In genomic region chr16:24487782-24488241, GRCm38 (mm10) we compare ENCODE assay signal across 8 mouse cellular contexts.
DNase-seq lines count a peak whose midpoint lies in the region; ATAC-seq and TF ChIP-seq lines count a peak whose summit lies in the region.

No protein-coding gene starts in this region.

- TF ChIP-seq POLR2A in cerebellum, adult 2 months (IDR thresholded peaks at IDR 0.05; ENCODE audit: borderline replicate concordance, insufficient read depth, low read length), result no peak

- peaks cover 8% of the 10 kb centered on the region; the same call in 1 of the 2 replicates for H3K36me3 ChIP-seq in heart, embryonic 12.5 days

- H3K4me2 ChIP-seq in heart, embryonic 12.5 days, result peak overlapping the region; percentile 31; the same call in 1 of the 2 replicates

- peak; percentile 54; the same call in 1 of the 2 replicates for ATAC-seq in heart, embryonic 12.5 days (ENCODE audit: insufficient number of reproducible peaks, low FRiP score)

- WGBS in cerebellum, adult 2 months, result 31% methylated on average over 6 of the region's 6 CpGs
- 38% methylated on average over 6 of the region's 6 CpGs for WGBS in heart, embryonic 12.5 days

- no peak overlapping the region for H3K4me3 ChIP-seq in cerebellum, adult 2 months (replicated peaks; ENCODE audit: insufficient read depth, low read depth, low read length)
- H3K4me3 ChIP-seq in heart, embryonic 12.5 days, result no peak overlapping the region

- DNase-seq in cerebellum, adult 2 months, result peak in 1 of 2 experiments; percentile 49
- no peak for DNase-seq in cerebellum, adult 11 months
- peak; percentile 62 to 70 for DNase-seq in right cerebral cortex, postnatal 10 days (ENCODE audit: low spot score in 2 of 2)
- DNase-seq in right cerebral cortex, postnatal 25 days, result no peak
- DNase-seq in layer of hippocampus, adult 8-10 months (ENCODE audit: low spot score in 2 of 2), result peak; percentile 33 to 46
- peak; percentile 17 for DNase-seq in right cerebral cortex, postnatal 14 days
- no peak for DNase-seq in ovary, postnatal 36 days (ENCODE audit: low spot score)

- H3K27ac ChIP-seq in cerebellum, adult 2 months (ENCODE audit: insufficient read depth, low read length), result peak overlapping the region; percentile 47; the same call in 1 of the 2 replicates
- H3K27ac ChIP-seq in heart, embryonic 12.5 days (ENCODE audit: poor library complexity, severe bottlenecking), result peak overlapping the region; percentile 94

- H3K27me3 ChIP-seq in cerebellum, adult 2 months (ENCODE audit: control insufficient read depth, insufficient read depth, low read length), result no peaks in the 10 kb centered on the region
- H3K27me3 ChIP-seq in heart, embryonic 12.5 days (replicated peaks), result no peaks in the 10 kb centered on the region

- H3K4me1 ChIP-seq in cerebellum, adult 2 months (ENCODE audit: control insufficient read depth, insufficient read depth, low read length), result peaks cover 46% of the 10 kb centered on the region
- H3K4me1 ChIP-seq in heart, embryonic 12.5 days (replicated peaks), result peaks cover 56% of the 10 kb centered on the region

- H3K9me3 ChIP-seq in heart, embryonic 12.5 days (replicated peaks), result no peaks in the 10 kb centered on the region

- peak overlapping the region; percentile 47; the same call in 1 of the 2 replicates for H3K9ac ChIP-seq in heart, embryonic 12.5 days

- no peak for TF ChIP-seq CTCF in cerebellum, adult 2 months (IDR thresholded peaks at IDR 0.05; ENCODE audit: borderline replicate concordance, insufficient read depth, low read depth, low read length)

Comparison
In these comparisons a context has a peak if more than half of its experiments do, and no peak if none do; other contexts are left out.
1. DNase-seq: peak in right cerebral cortex, postnatal 10 days (2 of 2), layer of hippocampus, adult 8-10 months (2 of 2) and right cerebral cortex, postnatal 14 days (single experiment); none in cerebellum, adult 11 months (single experiment), right cerebral cortex, postnatal 25 days (single experiment) and ovary, postnatal 36 days (single experiment).